Mouse (Mus musculus) cerebellum, adult 11 months (tissue): ENCODE data around the gene Rrp36.

Experiments used
- DNase-seq: peaks from one replicate; pipeline ENCODE4 v3.0.0; 2022

Gene Rrp36

GRCm38 (mm10) chr17:46673850-46674529, at the start of gene Rrp36:
Gene Rrp36, minus strand, starts transcription at chr17:46674352.
- DNase-seq: peak; percentile 79

GRCm38 (mm10) chr17:46721077-46721476, 46.9 kb upstream of the Rrp36 start:
- DNase-seq: no peak

DNA sequence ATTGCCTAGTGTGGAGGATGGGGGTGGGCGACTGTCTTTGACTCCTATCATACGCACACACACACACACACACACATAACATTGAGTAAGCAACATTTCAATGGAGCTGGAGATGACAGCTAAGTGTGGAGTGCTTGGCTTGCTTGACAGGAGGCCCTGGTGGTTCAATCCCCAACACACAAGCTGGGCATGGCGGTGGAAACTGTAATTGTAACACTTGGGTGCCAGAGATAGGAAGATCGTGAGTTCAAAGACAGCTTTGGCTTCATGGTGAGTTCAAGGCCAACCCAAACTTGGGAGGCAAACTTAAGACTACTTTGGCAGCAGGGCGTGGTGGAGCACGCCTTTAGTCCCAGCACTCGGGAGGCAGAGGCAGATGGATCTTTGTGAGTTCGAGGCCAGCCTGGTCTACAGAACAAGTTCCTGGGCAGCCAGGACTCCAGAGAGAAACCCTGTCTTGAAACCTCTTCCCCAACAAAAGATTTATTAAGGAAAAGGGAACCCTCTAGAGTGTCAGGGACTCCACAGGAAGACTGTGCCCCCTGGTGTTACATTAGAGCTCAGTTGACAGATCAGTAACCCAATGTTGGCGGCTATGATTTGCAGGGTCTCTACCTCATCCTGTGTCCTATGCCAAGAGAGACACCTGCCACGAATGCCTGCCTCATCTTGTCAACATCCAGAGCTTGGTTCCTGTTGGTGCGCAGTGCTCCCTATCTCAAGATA, 40.8 kb upstream of the Rrp36 start:
- DNase-seq: no peak

DNA sequence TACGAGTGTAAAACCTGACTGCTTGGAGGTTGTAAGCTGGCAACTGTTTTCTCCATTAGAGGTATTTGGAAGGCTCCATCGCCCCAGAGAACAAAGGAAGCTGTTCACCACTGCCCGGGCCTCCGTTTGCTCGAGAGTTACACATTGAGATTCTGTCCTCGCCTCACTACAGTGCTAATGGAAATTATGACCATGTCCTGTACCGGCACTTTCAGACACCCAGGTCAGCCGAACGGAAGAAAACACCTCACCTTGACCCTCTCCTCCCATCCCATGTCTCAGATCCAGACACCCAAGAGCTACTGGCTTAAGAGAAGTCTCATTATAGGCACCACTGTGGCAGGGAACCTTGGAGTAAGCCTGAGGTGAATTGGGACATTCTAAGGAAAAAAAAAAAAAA, 39.7 kb upstream of the Rrp36 start:
- no peak for DNase-seq

GRCm38 (mm10) chr17:46712442-46712841, 38.3 kb upstream of the Rrp36 start:
- no peak for DNase-seq

DNA sequence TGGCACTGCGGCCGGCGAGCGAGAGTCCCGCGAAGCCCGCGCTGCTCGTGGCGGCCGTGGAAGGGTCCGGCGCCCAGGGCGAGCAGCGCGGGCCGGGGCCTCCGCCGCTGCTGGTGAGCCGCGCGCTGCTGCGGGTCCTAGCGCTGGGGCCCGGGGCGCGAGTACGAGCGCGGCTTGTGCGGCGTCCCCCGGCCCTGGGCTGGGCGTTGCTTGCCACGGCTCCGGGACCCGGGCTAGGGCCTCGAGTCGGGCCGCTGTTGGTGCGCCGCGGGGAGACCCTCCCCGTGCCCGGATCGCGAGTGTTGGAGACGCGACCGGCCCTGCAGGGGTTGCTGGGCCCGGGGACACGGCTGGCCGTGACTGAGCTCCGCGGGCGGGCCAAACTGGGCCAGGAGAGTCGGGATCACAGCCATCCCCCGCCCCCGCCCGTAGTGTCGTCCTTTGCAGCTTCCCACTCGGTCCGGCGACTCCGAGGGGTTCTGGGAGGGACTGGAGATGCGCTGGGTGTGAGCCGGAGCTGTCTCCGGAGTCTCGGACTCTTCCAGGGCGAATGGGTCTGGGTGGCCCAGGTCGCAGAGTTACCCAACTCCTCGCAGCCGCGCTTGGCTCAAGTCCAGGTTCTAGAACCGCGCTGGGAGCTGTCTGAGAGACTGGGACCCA, 37.6 kb upstream of the Rrp36 start:
- DNase-seq: no peak

DNA sequence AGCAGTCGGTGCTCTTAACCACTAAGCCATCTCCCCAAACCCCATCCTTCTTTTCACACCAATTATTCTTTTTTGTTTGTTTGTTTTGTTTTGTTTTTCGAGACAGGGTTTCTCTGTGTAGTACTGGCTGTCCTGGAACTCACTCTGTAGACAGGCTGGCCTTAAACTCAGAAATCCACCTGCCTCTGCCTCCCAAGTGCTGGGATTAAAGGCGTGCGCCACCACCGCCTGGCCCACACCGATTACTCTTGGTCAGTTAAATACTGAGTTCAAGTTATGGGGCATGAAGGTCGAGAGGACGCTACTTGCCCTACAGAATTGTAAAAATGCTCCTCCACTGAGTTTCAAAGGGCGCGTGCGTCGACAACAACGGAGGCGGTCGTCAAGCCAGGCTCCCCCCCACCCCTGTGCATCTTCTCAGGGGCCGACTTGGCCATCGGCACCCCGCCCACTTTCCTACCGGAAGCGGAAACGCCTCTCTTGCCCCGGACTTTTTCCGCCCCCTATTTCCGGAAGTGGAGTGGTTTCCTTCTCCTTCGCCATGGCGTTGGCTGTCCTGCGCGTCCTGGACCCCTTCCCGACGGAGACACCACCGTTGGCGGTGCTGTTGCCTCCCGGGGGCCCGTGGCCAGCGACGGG, 36.9 kb upstream of the Rrp36 start, which contains the start of gene Pex6:
TSS of gene Pex6 (plus strand) at position 505 of the 639 bp plus-strand sequence.
- peak; percentile 91 for DNase-seq

GRCm38 (mm10) chr17:46706375-46707089, 32.4 kb upstream of the Rrp36 start:
- DNase-seq: no peak

DNA sequence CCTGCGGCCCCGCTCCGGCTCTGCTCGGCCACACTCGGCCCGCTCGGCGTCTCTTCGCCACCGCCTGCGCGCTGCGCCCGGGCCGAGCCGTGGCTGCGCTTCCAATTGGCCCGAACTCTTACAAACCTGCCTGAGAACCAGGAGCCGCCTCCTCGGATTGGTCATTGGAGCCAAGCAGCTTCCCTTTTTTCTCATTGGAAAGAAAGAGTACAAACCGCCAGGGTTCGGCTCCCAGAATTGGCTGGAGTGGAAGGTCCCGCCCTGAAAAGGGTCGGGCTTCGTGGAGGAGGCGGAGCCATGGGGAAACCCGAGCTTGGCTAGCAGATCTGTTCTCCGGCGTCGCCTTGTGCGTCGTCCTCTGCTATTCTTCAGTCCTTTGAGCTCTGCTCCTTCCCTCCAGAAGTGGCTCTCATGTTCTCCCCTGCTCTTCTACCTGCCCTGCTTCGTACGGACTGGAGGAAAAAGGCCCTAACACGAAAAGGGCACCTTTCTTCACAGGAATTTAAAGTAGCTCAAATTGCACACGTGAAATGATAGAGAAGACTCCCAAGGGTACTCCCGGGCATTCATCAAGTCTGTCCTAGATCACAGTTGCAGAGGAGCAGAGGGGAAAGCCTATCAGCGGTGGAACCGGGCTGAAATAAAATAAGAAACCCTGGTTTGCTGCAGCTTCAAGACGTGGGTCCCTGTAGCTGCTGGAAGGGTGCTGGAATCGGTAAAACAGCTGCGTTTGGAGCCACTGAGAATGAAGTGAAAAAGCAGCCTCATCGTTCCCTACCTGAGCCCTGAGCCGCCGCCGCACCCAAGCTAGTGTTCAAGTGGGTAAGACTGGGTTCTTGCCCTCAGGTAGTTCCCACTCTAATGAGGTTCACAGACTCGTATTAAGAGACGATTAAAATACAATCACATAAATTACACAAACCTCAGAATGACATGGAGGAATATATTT, 31.0 kb upstream of the Rrp36 start, which contains the start of gene Ppp2r5d:
TSS of gene Ppp2r5d (minus strand) at position 225 of the 949 bp plus-strand sequence.
- peak; percentile 95 for DNase-seq

DNA sequence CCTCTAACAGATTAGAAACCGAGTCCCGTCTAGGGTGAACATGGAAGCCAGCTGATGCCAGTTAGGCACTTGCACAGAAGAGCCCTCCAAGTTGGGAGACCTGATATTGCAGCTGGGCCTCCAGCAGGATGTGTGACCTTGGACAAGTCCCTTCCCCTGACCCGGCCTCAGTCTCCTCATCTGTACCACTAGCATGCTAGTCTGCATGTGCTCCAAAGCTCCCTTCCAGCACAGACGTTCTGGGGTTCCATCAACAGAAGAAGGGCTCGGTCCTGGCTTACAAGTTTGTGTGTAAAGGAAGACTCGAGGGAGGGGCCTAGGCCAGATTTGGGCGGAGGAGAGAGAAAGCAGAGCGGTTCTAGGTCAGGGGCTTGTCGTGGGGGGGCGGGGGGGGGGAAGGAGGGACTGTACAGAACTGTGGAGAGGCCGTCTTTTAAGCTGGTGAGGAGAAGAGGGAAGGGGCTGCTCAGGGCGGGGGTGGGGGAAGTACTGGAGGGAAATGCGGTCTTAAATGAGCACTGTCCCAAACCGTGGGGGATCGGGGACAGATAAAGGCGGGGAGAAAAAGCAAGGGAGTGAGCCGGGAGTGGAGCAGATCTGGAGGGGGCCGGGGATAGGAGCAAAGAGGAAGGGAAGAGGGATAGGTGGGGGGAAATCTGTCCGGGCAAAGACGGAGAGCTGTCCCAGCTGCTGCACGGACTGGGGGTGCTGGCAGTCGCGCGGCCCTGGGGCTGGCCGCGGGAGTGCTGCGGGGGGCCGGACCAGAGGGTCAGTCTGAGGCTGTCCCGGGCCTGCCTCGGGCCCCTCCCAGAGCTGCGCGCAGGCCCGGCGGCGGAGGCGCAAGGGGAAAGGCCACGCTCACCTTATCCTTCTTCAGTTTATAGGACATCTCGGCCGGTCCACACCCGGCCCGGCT, 30.1 kb upstream of the Rrp36 start:
- no peak for DNase-seq

DNA sequence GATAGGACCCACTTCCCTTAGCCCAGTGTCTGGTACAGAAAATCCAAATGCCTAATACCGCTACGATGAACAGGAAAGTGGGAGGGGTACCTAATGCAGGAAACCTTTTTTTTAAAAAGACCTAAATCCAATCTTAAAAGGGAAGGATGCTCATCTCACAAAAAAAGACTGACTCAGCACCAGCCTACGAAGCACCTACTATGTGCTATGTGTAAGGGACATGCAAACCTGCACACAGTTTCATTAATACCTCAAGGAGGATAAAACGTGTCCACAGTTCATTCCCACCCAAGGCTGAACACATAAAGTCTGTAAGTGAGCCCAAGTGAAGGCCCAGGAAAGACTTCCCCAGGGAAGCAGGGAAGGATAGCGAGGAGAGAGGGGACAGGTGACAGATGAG, 28.4 kb upstream of the Rrp36 start:
- no peak for DNase-seq

- DNase-seq: no peak
These were observed 27.9 kb upstream of the Rrp36 start for GRCm38 (mm10) chr17:46702100-46702499.

GRCm38 (mm10) chr17:46701489-46701888, 27.3 kb upstream of the Rrp36 start:
- DNase-seq: no peak

GRCm38 (mm10) chr17:46699912-46700311, 25.8 kb upstream of the Rrp36 start:
- DNase-seq: no peak

GRCm38 (mm10) chr17:46699245-46699644, 25.1 kb upstream of the Rrp36 start:
- DNase-seq: no peak

DNA sequence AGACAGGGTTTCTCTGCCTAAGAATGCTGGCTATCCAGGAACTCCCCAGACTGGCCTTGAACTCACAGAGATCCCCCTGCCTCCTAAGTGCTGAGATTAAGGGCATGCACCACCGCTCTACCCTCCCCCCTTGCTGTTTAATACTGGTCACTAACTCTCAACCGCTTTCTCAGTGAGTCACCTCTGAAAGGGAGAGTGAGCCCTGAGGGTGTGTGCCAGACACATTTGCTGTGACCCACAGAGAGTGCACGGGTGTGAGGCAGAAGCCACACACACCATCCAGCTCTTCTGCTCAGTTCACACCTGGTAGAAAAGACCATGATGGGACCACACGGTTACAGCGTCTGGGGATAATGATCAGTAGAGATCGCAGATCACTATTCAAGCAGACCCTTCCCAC, 24.4 kb upstream of the Rrp36 start:
- no peak for DNase-seq

- no peak for DNase-seq
These were observed 20.4 kb upstream of the Rrp36 start for GRCm38 (mm10) chr17:46694517-46695063.

GRCm38 (mm10) chr17:46691390-46691789, 17.2 kb upstream of the Rrp36 start:
- no peak for DNase-seq

DNA sequence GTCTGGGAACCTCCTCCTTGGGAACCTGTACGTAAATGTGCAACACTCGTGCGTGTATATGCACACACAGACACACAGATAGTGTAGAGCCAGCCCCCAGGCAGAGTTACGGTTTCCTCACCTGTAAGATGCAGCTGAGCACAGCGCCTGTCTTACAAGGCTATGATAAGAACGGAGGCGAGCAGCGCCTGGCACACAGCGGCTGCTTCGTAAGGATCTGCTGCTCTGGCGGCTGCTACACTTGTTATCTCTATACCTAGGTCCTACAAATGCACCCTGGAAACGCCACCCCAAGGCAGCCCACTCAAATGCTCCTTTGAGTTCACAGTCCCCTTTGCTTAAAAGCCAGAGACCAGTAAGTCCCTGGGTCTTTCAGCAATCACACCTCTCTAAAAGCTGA, 16.5 kb upstream of the Rrp36 start:
- no peak for DNase-seq

- DNase-seq: no peak
These were observed 11.8 kb upstream of the Rrp36 start for GRCm38 (mm10) chr17:46685913-46686312.
